Mouse (Mus musculus) adrenal gland, adult 2 months (tissue): Measurements from ENCODE around the gene Tcf21. TPM values are rescaled to one million over a fixed set of nuclear protein-coding genes. Genes with fewer than 3 reads are reported as not detected.

Source experiments
- DNase-seq: peaks from one replicate; pipeline ENCODE4 v3.0.0; 2021
- long read RNA-seq: library from polyadenylated mRNA; stranded (forward); transcript quantifications from one replicate; pipeline ENCODE4 v2.0.0, GENCODE M21; 2021
- polyA plus RNA-seq: library from polyadenylated mRNA; depleted of rRNA; stranded (reverse); fragments of >200 nt; gene quantifications from 2 replicates; pipeline ENCODE4 v1.2.3, GENCODE M21; 2012; rRNA removed
- total RNA-seq, 2 experiments: library from RNA; stranded (reverse); gene quantifications; 2 replicates each; pipeline ENCODE4 v1.2.3; 2021

The Tcf21 gene
- total RNA-seq = 10 to 100 TPM; 10.4 to 19.2 TPM
- polyA plus RNA-seq = 18.0 and 18.3 TPM in 2 replicates
- long read RNA-seq, transcript Tcf21-201 (2 exons, 1,267 nt) = major isoform, 18 of 18 reads
- long read RNA-seq, partial matches to known transcripts = 0 of 18 reads
- long read RNA-seq, other reads (novel, unspliced or antisense) = 0 of 18 reads

- peak; percentile 29 for DNase-seq
Observed at GRCm38 (mm10) chr10:22819871-22820590, at the start of gene Tcf21. TSS of gene Tcf21 (minus strand) at chr10:22820174.

GRCm38 (mm10) chr10:22868386-22868918 lies 48.5 kb upstream of the Tcf21 start:
- DNase-seq = no peak

DNA sequence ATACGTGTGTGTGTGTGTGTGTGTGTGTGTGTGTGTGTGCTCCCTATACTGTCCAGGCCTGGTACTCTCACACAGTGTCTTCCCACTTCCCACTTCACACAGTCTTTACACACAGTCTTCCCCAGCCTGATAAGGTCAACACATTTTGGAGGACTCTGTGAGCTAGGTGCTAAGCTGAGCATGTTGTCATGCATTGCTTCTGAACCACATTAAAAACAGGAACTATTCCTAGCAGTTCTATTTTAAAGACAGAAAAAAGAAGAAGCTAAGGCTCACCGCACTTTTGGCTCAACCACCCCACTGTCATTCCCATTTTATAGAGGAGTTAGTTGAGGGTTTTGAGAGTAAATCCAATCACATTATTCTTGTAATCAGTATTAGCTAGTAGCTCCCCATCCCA lies 47.2 kb upstream of the Tcf21 start:
- no peak for DNase-seq

GRCm38 (mm10) chr10:22858111-22858510 lies 38.1 kb upstream of the Tcf21 start:
- no peak for DNase-seq

GRCm38 (mm10) chr10:22854330-22854729 lies 34.4 kb upstream of the Tcf21 start:
- no peak for DNase-seq

DNA sequence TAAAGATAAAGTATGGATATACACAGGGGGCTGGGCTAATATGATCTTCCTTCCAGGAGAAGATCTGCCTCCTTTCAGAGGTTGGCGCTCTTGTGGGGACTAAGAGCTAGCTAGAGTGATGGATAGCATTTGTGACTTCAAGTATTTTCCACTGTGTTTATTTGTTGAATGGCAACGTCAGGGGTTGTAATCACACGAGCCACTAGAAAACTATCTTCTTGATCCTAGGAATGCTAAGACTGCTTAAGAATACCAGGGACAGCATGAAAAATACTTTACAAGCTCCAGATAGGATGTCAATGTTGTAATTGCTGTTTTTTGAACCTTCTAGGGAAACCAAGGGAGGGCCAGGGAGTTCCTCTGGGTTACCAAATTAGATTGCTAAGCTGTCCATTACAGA lies 25.4 kb upstream of the Tcf21 start:
- no peak for DNase-seq

DNA sequence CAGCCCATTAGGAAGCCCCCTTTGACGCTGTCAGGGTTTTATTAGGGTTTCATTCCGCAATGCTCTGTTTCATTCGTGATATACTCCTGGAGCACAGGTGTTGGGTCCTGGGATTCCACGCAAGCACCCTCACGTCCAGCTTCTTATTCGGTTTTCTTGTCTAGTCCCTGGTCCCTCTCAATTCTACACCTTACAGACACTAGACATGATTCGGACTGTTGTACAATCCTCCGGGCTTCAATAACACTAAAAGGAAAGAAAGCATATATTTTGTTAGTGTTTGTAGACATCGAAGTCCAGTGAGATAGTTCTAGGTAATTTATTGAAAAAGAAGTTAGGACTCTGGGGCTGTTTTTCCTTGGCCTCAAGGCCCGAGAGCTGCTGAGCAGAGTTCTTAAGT lies 24.8 kb upstream of the Tcf21 start:
- DNase-seq = no peak

DNA sequence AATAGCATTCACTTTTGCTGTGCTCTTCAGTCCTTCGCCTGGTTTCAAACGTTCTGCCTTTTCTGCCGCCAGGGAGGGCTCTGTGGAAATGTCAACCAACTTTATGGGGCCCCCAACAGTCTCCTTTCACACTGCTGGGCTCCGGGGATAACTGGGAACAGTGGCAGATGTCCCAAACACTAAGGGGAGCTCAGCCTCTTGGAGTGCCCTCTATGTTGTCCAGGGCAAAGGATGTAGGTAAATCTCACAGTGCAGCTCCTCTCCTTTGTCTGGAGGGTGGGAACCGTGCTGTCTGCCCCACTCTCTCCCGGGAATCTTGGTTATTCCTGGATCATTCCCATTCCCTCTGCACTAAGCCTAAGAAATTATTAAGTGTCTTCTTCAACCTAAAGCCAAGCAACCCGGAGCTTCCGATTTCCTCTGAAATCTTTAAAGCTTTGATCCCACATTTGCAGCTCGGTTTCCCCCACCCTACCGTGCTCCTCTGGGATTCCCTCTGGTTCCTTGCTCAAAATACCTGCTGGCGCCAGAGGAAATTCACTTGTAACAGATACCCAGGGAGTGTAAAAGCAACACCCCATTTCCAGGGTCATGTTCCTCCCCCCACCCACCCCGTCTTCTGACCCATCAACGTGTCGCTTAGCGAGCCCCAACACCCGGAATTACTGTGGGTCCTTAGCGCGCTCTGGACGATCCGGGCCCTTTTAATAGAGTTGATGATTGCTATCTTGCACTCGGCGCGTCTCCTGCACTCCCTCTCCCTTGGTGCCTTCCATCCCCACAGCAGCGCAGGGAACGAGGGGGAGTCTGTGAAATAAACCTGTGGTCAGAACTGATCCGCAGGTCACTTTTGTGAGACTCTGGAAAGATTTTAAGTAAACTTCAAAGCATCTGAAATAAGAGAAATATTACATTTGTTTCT lies 23.7 kb upstream of the Tcf21 start:
- no peak for DNase-seq

DNA sequence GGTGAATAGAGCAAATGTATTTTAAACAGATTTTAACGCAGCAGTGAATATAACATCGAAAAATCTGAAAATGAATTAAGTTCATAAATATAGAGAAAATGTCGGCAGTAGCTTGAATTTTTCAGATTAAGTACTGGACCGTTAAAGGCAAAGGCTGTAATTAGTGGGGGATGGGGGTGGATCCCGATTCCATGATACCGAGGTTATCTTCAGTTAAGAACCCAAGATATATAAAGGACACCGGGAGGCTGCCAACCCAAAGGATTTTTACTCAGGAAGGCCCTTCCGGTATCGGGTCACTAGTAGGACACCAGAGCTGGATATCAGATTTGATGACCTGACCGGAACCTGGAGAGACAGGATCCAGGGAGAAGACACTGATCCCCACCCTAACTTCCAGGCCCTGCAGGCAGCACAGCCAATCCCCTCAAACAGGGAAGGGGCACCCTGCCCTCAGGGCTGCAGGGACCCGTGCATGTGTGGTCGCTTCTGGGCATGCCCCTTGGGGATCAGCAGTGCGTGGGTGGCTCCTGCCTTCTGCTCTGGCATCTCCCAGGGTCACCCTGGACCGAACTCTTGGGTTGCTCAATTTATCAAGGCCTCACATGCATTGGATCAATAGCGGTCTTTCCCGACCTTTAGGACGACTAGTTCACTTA lies 22.9 kb upstream of the Tcf21 start:
- no peak for DNase-seq

GRCm38 (mm10) chr10:22842113-22842512 lies 22.1 kb upstream of the Tcf21 start:
- no peak for DNase-seq

- DNase-seq = no peak
Observed at GRCm38 (mm10) chr10:22826244-22826643, 6.3 kb upstream of the Tcf21 start.

DNA sequence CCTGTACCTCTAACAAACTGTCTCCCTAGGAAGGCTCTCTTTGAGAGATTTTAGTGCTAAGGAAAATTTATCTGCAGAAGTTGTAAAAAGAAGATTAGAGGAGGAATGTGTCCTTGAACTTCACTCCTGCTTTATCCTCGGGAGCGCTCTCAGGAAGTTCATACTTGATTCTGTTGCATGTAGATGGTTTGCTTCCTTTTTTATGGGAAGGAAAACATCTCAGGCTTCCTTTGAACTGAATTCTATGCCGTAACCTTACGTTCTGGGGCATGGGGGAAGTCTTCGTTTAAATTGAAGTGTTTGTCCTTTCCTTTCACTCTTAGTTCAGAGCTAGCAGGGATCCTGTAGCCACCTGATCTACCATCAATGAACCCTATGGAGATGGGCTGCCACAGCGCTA lies 2.9 kb upstream of the Tcf21 start:
- DNase-seq = no peak

DNA sequence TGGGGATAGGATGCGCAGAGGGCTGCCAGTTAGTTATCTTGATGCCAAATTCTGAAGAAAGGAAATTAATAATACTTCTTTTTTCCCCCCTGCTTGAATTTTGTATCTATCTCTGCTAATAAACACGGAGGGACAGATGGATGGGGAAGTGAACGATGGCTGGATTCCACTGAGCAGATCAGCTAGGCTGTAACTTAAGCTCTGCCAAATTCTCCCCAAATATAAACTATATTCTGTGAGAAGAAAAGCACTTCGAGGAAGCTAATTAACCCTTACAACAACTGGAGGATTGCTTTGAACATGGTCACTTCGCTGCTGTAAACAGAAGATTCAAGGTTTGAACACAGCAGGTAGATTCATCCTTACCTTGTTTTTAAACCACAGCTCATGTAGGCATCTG lies 2.5 kb upstream of the Tcf21 start:
- DNase-seq = no peak

DNA sequence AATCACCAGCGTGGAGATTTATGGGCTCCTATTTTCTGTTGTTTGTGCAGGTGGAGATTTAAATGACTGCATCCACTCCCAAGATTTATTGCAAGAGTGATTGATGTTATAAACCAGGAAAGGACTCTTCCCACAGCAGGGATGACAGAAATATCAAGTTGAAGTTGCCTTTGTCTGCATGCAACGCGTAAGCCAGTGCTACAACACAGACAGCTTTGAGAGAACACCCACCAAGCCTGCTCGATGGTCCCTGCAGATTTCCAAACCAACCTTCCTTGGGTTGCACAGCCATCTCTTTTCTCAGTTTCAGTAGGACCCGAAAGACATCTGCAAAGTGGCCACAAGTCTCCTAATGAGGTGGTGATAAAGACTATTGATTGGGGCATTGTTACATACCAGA lies 1.7 kb upstream of the Tcf21 start:
- DNase-seq = no peak

DNA sequence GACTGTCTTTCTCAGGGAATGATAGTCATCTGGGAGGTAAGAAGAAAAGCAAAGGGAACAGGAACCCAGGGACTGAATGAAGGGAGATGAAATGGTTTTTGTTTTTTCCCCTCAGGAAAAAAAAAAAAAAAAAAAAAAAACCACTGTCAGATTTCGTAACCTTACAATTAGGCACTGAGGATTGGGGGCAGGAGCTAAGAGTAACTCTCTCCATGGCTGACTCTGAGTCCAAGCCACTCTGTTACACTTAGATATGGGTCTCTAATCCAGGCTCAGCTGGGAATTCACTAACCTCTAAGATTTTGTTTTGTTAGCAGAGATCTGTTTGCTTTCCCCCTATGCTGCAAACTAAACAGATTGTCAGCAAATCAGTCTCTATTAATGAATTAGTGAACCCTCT lies 1.3 kb upstream of the Tcf21 start:
- no peak for DNase-seq

GRCm38 (mm10) chr10:22820841-22821240 lies 867 bp upstream of the Tcf21 start:
- no peak for DNase-seq

- no peak for DNase-seq
Observed at GRCm38 (mm10) chr10:22819239-22819870, 619 bp downstream of the Tcf21 start.

DNA sequence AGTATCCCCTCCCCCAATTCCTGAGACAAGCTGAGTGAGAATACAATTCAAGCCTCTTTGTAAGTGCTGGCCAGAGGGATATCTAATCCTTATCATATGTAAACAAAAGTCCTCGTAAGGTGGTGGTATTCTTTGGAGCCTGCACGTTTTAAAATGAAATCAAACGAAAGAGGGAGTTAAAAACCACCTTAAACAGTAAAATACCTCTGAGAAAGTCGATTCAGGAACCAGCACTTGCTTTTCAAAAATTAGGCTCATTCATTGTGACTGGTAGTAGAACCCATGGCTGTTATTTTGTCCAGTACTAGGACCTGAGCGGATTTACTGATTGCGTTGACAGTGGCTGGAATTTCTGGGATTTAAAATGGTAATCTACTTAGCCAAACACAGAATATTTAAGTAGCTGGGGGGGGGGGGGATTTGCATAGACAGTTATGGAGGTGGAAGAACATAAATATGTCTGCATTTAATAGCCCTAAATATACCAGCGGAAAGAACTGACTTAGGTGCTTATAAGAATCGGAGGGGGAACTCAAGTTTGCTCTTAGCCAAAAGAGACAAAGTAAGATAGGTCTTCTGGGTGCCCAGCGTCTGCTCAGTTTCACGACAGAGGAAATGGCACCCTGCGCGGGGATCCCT lies 1.3 kb downstream of the Tcf21 start:
- no peak for DNase-seq

GRCm38 (mm10) chr10:22817976-22818375 lies 2.0 kb downstream of the Tcf21 start:
- DNase-seq = no peak

GRCm38 (mm10) chr10:22817561-22817960 lies 2.4 kb downstream of the Tcf21 start:
- DNase-seq = no peak

DNA sequence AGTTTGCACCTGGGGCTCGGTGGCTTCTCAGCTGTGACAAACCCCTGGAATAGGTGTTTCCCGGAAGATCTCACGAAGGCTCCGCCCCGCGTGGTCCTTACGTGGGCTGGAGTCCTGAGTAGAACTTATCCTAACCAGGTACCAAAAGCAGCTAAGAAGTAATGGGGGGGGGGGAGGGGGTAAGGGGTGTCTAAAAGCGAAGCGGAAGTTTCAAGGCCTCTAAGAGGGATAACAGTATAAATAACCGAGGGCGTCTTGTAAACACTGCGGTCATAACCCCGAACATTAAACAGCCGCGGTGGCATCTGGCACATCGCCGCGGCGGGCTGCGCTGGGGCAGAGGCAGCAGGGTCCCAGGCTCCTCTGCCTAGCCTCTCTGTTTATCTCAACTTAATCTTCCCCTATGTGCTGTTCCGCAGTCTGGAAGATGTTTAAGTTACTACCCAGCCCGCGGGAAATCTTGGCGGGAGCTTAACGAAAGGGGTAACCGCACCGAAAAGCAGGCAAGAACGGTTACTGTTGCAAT lies 3.7 kb downstream of the Tcf21 start:
- no peak for DNase-seq
